Mouse (Mus musculus) C2C12 (cell line): ENCODE results near the gene 1700001C02Rik.

Source experiments
- CEBPB ChIP-seq: IDR thresholded peaks from one replicate; pipeline ENCODE4 v1.6.1; 2011; ENCODE audit warnings: low read depth, mild to moderate bottlenecking, control low read depth, moderate library complexity
- CTCF ChIP-seq: IDR thresholded peaks from one replicate; pipeline ENCODE4 v1.5.1; 2011; ENCODE audit not compliant: control insufficient read depth, insufficient read depth, insufficient read length
- FOSL1 ChIP-seq: IDR thresholded peaks from one replicate; pipeline ENCODE4 v1.8.0; 2011; ENCODE audit warnings: mild to moderate bottlenecking, low read length; ENCODE audit not compliant: poor library complexity, insufficient read depth, severe bottlenecking
- MAX ChIP-seq: IDR thresholded peaks from one replicate; pipeline ENCODE4 v1.6.1; 2011; ENCODE audit warnings: mild to moderate bottlenecking, control low read depth
- MYOD1 ChIP-seq: IDR thresholded peaks from one replicate; pipeline ENCODE4 v1.6.1; 2011; ENCODE audit warnings: low read depth; ENCODE audit not compliant: control insufficient read depth, insufficient read length
- MYOG ChIP-seq: IDR thresholded peaks from one replicate; pipeline ENCODE4 v1.6.1; 2011; ENCODE audit not compliant: control insufficient read depth, insufficient read length; ENCODE audit errors: extremely low read depth
- USF1 ChIP-seq: IDR thresholded peaks from one replicate; pipeline ENCODE4 v1.6.1; 2011; ENCODE audit warnings: low read depth, mild to moderate bottlenecking, control low read depth, moderate library complexity

- TF ChIP-seq CTCF, result no peak
- TF ChIP-seq USF1, result no peak
- TF ChIP-seq CEBPB, result no peak
- TF ChIP-seq MAX, result no peak
- TF ChIP-seq MYOG, result no peak
- TF ChIP-seq MYOD1, result no peak
- TF ChIP-seq FOSL1, result no peak
Measured at GRCm38 (mm10) chr5:30522406-30522805, 56.6 kb downstream of the 1700001C02Rik start.
